Mouse (Mus musculus) midbrain, embryonic 13.5 days (tissue): ENCODE measurements at regions not wholly inside any gene's neighbourhood (a gene's known extent, or its start where the extent isn't known, plus 50 kb on each side); places are given as distances from the start of the nearest gene placed in this dataset.
A peak's percentile ranks its signal among the peaks of the same experiment; 100 is the strongest.

Experiments used
- ATAC-seq: fragments of 200-750 bp; cut with Nextera tagmentation; 2 replicates; pipeline ENCODE4 v1.8.0; 2017; ENCODE audit warnings: mild to moderate bottlenecking, moderate TSS enrichment, moderate library complexity
- H3K27ac ChIP-seq: fragments of 300-500 bp; sonication (generic); 2 replicates; pipeline ENCODE4 v1.5.1; 2015; ENCODE audit warnings: inconsistent platforms, mild to moderate bottlenecking, moderate library complexity
- H3K27me3 ChIP-seq: fragments of 300-500 bp; sonication (generic); 2 replicates; pipeline ENCODE4 v1.6.1; 2015; ENCODE audit warnings: mild to moderate bottlenecking, inconsistent platforms
- H3K36me3 ChIP-seq: fragments of 300-500 bp; sonication (generic); 2 replicates; pipeline ENCODE4 v1.6.1; 2015; ENCODE audit warnings: mild to moderate bottlenecking, inconsistent platforms
- H3K4me1 ChIP-seq: fragments of 300-500 bp; sonication (generic); replicated peaks from 2 replicates; pipeline ENCODE4 v1.6.1; 2015; ENCODE audit warnings: inconsistent platforms
- H3K4me2 ChIP-seq: fragments of 300-500 bp; sonication (generic); replicated peaks from 2 replicates; pipeline ENCODE4 v1.6.1; 2015; ENCODE audit warnings: moderate library complexity, mild to moderate bottlenecking, inconsistent platforms
- H3K4me3 ChIP-seq: fragments of 300-500 bp; sonication (generic); replicated peaks from 2 replicates; pipeline ENCODE4 v1.5.1; 2015; ENCODE audit warnings: mild to moderate bottlenecking, inconsistent platforms
- H3K9ac ChIP-seq: fragments of 300-500 bp; sonication (generic); replicated peaks from 2 replicates; pipeline ENCODE4 v1.6.1; 2015; ENCODE audit warnings: mild to moderate bottlenecking, inconsistent platforms
- H3K9me3 ChIP-seq: fragments of 300-500 bp; sonication (generic); 2 replicates; pipeline ENCODE4 v1.6.1; 2016; ENCODE audit warnings: mild to moderate bottlenecking, inconsistent platforms
- WGBS: fragments of 180-500 bp; shearing (Covaris S2); methylation state at CpG from one replicate; pipeline ENCODE4 v1.1.7; 2015; 5-methylcytosine and 5-hydroxymethylcytosine counted together

DNA sequence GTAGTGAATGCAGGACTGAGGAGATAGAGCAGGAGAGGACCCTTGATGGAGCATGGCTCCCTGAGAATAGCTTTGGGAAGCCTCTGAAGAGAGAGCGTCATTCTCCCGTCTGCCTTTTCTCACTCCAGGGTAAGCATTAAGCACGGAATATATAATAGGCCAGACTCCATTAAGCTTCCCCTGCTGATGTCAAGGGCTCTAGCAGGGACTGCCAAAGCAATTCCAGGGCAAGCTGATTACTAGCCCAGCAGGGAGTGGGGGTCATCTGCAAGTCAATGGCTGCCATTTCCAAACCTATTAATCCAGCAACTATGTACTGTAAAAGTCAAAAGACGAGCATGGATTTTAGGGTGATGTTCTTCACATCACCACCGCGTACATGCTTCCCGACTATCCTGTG lies 111.2 kb upstream of the Arl4c start:
- ATAC-seq: peak; percentile 83

DNA sequence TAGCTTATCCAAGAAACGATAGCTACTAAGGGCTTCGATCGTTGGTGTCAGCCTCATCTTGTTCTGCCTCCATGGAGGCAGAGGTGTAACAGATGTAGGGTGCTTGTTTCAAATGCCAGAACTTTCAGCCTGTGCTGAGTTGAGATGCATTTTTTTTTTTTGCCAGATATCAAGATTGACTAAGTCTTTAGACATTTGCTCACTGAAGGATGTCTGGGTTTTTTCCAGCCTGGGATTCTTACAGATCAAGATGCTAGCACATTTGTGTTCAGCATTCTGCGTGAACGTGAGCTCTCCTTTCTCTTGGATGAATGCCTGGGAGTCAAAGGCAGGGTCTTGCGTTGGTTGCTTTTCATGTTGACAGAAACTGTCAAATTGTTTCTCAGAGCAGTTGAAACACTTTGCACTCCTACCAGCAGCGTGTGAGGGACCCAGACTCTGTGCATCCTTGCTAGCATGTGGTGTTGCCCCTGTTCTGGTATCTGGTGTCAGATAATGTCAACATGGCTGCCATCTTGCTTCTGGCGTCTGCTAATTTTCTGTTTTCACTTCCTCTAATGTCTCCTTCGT lies 114.4 kb upstream of the Arl4c start:
- Histone ChIP-seq H3K27ac (no peak overlapping the region), H3K4me1 (peaks cover 17% of the 10 kb centered on the region), H3K9me3 (no peaks in the 10 kb centered on the region), H3K4me2 (no peak overlapping the region), H3K27me3 (no peaks in the 10 kb centered on the region), H3K4me3 (no peak overlapping the region), H3K36me3 (no peaks in the 10 kb centered on the region), H3K9ac (no peak overlapping the region)
- ATAC-seq: no peak
- WGBS: 91% methylated on average over 9 of the region's 9 CpGs

More for the DNA sequence above, 111.2 kb upstream of the Arl4c start:
- Histone ChIP-seq H3K27me3 (no peaks in the 10 kb centered on the region), H3K36me3 (no peaks in the 10 kb centered on the region), H3K9me3 (no peaks in the 10 kb centered on the region), H3K4me1 (peaks cover 21% of the 10 kb centered on the region), H3K27ac (peak overlapping the region; percentile 61), H3K4me2 (no peak overlapping the region), H3K9ac (no peak overlapping the region), H3K4me3 (no peak overlapping the region)
- WGBS: 24% methylated on average over 7 of the region's 7 CpGs

DNA sequence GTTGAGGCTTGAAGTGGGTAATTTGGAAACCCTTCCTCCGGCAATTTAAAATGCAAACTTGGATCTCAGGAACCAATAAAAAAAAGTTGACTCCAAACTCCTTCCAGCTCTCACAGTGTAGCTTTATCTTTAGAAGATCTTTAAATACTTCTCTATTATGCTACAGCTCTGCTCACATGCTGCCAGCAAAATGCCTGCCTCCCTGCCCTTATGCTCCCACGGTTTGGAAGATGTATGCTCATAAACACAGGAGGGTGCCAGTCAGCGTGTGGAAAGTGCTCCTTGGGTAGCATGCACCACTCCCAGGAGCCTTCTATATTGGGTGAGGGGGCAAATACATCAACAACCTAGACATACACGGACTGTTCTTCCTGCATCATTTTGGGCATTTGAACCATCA lies 123.2 kb upstream of the Arl4c start:
- Histone ChIP-seq H3K9ac (no peak overlapping the region), H3K9me3 (no peaks in the 10 kb centered on the region), H3K36me3 (no peaks in the 10 kb centered on the region), H3K4me2 (no peak overlapping the region), H3K27ac (no peak overlapping the region), H3K4me1 (no peaks in the 10 kb centered on the region), H3K27me3 (no peaks in the 10 kb centered on the region), H3K4me3 (no peak overlapping the region)
- ATAC-seq: no peak
- 89% methylated on average over 4 of the region's 4 CpGs for WGBS

DNA sequence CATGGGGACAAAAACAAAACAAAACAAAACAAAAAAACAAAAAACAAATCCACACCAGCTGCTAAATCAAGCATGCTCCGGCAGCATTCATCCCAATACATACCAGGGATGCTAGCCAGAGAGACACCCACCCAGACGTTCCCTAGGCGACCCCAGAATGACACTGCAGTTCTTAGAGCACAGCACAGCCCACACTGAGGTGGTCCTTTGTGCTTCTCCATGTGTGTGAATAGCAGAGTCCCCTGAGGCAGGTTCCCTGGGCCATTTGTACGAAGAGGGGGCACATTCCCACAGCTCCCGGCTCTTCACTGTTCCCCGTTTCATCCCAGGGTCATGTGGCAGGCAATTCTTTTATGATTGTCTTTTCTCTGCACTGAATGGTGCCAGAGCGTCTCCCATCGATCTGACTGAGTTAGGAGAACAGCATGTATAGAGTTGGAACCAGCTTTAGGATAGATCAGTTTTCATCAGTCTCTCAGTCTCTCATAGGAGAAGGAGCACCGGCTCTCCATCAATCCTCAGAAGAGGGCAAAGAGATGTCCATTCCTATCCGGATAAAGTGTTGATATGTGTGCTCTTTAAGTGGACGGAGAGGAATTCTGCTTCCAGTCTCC lies 136.7 kb upstream of the Arl4c start:
- Histone ChIP-seq H3K27ac (0 out of 2 replicates have a peak overlapping the region, but pooled peaks have one; percentile 44), H3K27me3 (0 out of 2 replicates have a peak, but pooled peaks cover 2% of the 10 kb centered on the region), H3K4me2 (no peak overlapping the region), H3K4me1 (peaks cover 29% of the 10 kb centered on the region), H3K36me3 (no peaks in the 10 kb centered on the region), H3K9ac (no peak overlapping the region), H3K4me3 (no peak overlapping the region), H3K9me3 (no peaks in the 10 kb centered on the region)
- 17% methylated on average over 11 of the region's 11 CpGs for WGBS
- ATAC-seq: peak; percentile 72; the same call in 1 of the 2 replicates

DNA sequence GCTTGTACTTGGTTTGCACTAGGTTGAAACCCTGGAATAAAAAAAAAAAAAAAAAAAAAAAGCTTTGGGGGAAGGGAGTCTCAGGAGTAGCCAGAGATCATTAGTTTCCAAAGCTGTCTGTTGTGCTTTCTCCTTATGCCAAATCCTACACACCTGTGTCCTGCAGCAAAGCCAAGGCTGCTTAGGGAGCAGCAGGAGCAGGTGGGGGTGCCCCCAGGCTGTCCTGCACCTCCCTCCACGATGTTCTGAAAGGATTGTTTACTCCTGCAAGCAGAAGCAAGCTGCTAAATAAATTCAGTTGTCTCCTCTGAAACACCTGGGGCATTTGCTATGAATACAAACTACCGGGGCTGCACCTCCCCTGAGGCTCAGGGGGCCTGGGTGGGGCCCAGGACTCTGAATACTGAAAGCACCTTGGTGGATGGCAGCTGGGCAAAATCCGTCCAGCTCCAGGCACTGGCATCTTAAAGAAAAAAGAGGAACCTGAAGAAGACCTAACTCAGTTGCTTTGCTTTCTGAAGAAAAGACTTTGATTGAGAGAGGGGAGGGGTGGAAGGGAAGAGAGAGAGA lies 137.5 kb upstream of the Arl4c start:
- peak; percentile 28; the same call in 1 of the 2 replicates for ATAC-seq
- H3K9me3 ChIP-seq: no peaks in the 10 kb centered on the region
- H3K4me1 ChIP-seq: peaks cover 29% of the 10 kb centered on the region
- H3K27me3 ChIP-seq: 0 out of 2 replicates have a peak, but pooled peaks cover 2% of the 10 kb centered on the region
- no peak overlapping the region for H3K4me2 ChIP-seq
- H3K27ac ChIP-seq: peak overlapping the region; percentile 80
- H3K36me3 ChIP-seq: no peaks in the 10 kb centered on the region
- no peak overlapping the region for H3K9ac ChIP-seq
- WGBS: 5% methylated on average over 3 of the region's 3 CpGs
- no peak overlapping the region for H3K4me3 ChIP-seq

DNA sequence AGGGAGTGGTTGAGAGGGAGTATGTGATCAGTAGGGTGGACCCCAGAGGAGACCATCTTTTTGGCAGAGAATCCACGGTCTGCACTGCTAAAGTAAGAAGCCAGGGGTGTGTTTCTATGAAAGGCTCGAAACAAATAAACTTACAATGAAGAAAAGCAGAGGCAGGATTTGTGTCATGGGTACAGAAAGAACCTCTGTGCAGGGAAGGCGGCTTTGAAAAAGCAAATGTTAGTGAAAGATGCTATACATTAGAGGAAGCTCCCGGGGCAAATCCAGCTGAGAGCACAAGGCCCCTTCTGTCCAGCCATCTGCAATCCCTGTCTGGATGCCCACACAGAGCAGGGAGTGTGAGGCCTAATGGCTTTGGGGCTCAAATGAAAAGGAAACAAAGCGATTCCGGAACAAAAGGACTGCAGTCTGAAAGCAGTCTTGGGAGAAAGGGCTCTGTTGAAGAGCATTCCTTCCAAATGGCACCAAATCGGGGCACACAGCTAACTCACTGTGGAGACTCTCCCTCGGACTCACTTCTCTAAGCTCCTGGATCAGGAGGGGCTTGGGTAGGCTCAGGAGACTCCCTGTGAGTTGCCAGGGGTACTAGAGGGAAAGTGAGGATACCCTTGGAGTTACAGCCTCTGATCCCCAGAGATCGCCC lies 138.1 kb upstream of the Arl4c start:
- Histone ChIP-seq H3K9me3 (no peaks in the 10 kb centered on the region), H3K4me3 (no peak overlapping the region), H3K27ac (peak overlapping the region; percentile 80), H3K4me2 (no peak overlapping the region), H3K36me3 (no peaks in the 10 kb centered on the region), H3K4me1 (peaks cover 29% of the 10 kb centered on the region), H3K27me3 (0 out of 2 replicates have a peak, but pooled peaks cover 2% of the 10 kb centered on the region), H3K9ac (no peak overlapping the region)
- ATAC-seq: peak; percentile 89
- WGBS: 6% methylated on average over 9 of the region's 9 CpGs

DNA sequence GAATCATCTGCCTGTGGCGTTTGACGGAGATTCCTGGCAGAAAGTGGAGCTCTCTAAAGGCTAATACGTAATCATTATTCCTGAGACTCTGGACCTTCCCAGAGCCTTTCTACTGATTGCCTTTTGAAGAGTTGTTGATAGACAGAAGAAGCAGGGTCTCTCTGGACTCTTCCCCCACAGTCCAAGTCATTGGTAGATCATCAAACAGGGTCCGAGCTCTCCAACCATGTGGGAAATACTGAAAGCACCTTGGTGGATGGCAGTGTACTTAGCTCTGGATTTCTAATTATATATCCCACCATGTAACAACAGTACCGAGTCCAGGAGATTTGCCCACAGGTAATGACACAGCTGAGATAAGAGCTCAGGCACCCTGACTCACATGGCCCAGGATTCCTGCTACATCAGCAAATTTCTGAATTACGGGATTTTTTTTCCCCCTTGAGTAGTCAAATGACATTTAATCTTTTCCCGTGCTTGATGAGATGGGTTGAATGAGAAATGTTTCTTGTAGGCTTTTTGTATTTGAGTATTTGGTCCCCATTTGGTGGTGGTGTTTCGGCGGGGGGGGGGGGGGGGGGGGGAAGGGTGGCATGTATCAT lies 139.1 kb upstream of the Arl4c start:
- Histone ChIP-seq H3K9ac (no peak overlapping the region), H3K4me3 (no peak overlapping the region), H3K4me1 (peaks cover 29% of the 10 kb centered on the region), H3K27me3 (0 out of 2 replicates have a peak, but pooled peaks cover 2% of the 10 kb centered on the region), H3K4me2 (no peak overlapping the region), H3K27ac (peak overlapping the region; percentile 80; the same call in 1 of the 2 replicates), H3K9me3 (no peaks in the 10 kb centered on the region), H3K36me3 (no peaks in the 10 kb centered on the region)
- ATAC-seq: no peak
- WGBS: 71% methylated on average over 8 of the region's 9 CpGs

DNA sequence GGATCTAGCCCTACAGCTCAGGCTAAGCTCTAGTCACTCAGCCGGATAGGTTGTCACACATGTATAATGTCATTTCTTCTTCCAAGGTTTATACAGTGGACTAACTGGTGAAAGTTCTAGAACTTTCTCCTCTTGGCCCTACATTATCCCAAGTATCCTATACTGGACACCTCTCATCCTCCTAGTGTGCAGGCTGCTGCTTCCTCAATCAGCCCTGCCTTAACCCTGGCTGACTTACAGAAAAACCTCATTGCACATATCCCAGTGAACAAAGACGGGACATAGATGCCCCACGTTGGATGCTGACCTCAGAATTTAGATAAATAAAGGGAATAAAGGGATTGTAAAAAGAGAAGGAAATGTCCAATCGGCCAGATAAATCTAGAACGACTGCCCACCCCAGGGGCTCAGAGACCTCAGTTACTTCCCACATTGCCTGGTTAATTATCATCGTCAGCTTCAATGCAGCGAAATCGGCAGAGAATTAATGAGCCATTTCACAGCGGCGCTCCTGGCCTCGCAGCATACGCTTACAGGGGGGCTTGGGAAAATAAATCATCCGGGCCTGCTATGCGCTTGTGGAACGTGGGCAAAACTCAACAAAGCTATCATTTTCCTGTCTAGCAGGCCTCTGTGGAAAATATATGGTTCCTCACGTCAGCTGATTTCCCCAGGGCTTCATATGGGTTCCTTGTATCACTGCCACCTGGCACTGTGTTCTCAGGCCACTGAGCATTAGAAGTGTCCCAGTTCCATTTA lies 145.5 kb upstream of the Arl4c start:
- Histone ChIP-seq H3K4me3 (no peak overlapping the region), H3K36me3 (no peaks in the 10 kb centered on the region), H3K27ac (peak overlapping the region; percentile 78), H3K27me3 (0 out of 2 replicates have a peak, but pooled peaks cover 2% of the 10 kb centered on the region), H3K4me2 (no peak overlapping the region), H3K9ac (no peak overlapping the region), H3K9me3 (no peaks in the 10 kb centered on the region), H3K4me1 (peaks cover 14% of the 10 kb centered on the region)
- ATAC-seq: peak; percentile 72
- 37% methylated on average over 16 of the region's 16 CpGs for WGBS

DNA sequence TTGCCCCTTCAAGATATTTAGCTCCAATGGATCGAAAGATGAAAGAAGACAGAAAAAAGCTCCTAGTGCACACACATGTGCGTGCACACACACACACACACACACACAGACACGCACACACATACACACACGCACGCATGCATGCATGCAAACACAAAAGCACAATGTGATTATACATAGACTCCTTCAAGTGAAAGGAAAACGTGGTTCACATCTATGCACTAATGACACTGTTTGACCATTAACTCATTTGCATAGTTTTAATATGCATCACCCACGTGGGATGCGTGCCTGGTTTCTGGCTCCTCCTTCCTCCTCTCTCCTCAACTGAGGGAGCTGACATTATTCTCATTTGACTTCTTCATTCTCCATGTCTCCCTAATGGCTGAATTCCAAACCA lies 146.2 kb upstream of the Arl4c start:
- H3K36me3 ChIP-seq: no peaks in the 10 kb centered on the region
- H3K27ac ChIP-seq: peak overlapping the region; percentile 78; the same call in 1 of the 2 replicates
- H3K9ac ChIP-seq: no peak overlapping the region
- no peaks in the 10 kb centered on the region for H3K9me3 ChIP-seq
- WGBS: 62% methylated on average over 8 of the region's 8 CpGs
- H3K27me3 ChIP-seq: no peaks in the 10 kb centered on the region
- no peak overlapping the region for H3K4me2 ChIP-seq
- peak; percentile 43; the same call in 1 of the 2 replicates for ATAC-seq
- H3K4me1 ChIP-seq: peaks cover 14% of the 10 kb centered on the region
- H3K4me3 ChIP-seq: no peak overlapping the region

DNA sequence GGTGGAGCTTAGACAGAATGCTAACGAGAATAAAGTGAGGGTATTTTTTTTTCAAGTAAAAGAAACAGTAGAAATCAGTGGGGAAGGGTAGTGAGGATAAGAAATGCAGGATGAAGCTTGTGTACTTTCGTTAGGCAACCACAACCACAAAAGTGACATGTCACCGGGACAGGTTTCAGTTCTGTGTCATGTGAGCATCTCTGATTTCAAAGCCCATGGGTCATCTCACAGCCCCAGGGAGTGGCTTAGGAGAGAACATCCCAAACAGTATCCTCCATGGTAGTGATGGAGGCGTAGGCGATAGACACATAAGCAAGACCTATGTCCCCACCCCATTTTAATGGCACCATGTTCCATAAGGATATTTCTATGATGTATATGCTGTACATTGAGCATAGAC lies 147.4 kb upstream of the Arl4c start:
- no peak for ATAC-seq
- Histone ChIP-seq H3K4me3 (no peak overlapping the region), H3K27me3 (no peaks in the 10 kb centered on the region), H3K4me2 (no peak overlapping the region), H3K9me3 (no peaks in the 10 kb centered on the region), H3K27ac (no peak overlapping the region), H3K9ac (no peak overlapping the region), H3K4me1 (peaks cover 14% of the 10 kb centered on the region), H3K36me3 (no peaks in the 10 kb centered on the region)
- WGBS: 87% methylated on average over 5 of the region's 5 CpGs

DNA sequence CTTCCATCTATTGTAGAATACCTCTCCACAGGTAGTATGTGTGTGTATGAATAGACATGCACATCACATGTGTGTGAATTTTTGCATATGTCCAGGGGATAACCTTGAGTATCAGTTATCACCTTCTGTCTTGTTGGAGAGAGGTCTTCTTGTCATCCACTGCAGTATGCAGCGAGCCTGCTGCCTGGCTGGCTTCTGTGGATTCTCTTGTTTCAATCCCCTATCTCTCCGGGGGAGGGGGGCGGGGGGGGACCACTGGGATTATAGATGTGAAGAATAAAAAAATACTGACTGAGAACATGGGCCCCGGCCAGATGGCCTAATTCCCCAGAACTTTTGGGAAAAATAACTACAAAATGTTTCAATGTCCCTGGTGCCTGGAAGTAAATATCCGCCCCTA lies 149.9 kb upstream of the Arl4c start:
- no peak overlapping the region for H3K9ac ChIP-seq
- no peaks in the 10 kb centered on the region for H3K9me3 ChIP-seq
- H3K27me3 ChIP-seq: no peaks in the 10 kb centered on the region
- H3K27ac ChIP-seq: no peak overlapping the region
- no peak for ATAC-seq
- H3K4me2 ChIP-seq: no peak overlapping the region
- no peaks in the 10 kb centered on the region for H3K36me3 ChIP-seq
- 80% methylated on average over 5 of the region's 5 CpGs for WGBS
- H3K4me3 ChIP-seq: no peak overlapping the region
- H3K4me1 ChIP-seq: peaks cover 14% of the 10 kb centered on the region
